Mouse (Mus musculus) neural tube, embryonic 13.5 days (tissue): ENCODE measurements around the gene Rab23. TPM values are rescaled to one million over a fixed set of nuclear protein-coding genes. Genes with fewer than 3 reads are reported as not detected.

Experiments
- ATAC-seq: fragments of 200-750 bp; cut with Nextera tagmentation; 2 replicates; pipeline ENCODE4 v1.8.0; 2017; ENCODE audit warnings: low read depth, mild to moderate bottlenecking, moderate TSS enrichment, moderate library complexity
- H3K27ac ChIP-seq: fragments of 300-500 bp; sonication (generic); replicated peaks from 2 replicates; pipeline ENCODE4 v1.5.1; 2015; ENCODE audit warnings: moderate library complexity, mild to moderate bottlenecking, inconsistent platforms
- H3K27me3 ChIP-seq: fragments of 300-500 bp; sonication (generic); 2 replicates; pipeline ENCODE4 v1.6.1; 2015; ENCODE audit warnings: mild to moderate bottlenecking, inconsistent platforms
- H3K36me3 ChIP-seq: fragments of 300-500 bp; sonication (generic); 2 replicates; pipeline ENCODE4 v1.6.1; 2015; ENCODE audit warnings: mild to moderate bottlenecking, inconsistent platforms
- H3K4me1 ChIP-seq: fragments of 300-500 bp; sonication (generic); replicated peaks from 2 replicates; pipeline ENCODE4 v1.6.1; 2015; ENCODE audit warnings: inconsistent platforms
- H3K4me2 ChIP-seq: fragments of 300-500 bp; sonication (generic); 2 replicates; pipeline ENCODE4 v1.6.1; 2015; ENCODE audit warnings: inconsistent platforms, mild to moderate bottlenecking, moderate library complexity
- H3K4me3 ChIP-seq: fragments of 300-500 bp; sonication (generic); 2 replicates; pipeline ENCODE4 v1.5.1; 2015; ENCODE audit warnings: mild to moderate bottlenecking, inconsistent platforms
- H3K9ac ChIP-seq: fragments of 300-500 bp; sonication (generic); 2 replicates; pipeline ENCODE4 v1.6.1; 2015; ENCODE audit warnings: moderate library complexity, mild to moderate bottlenecking, inconsistent platforms
- H3K9me3 ChIP-seq: fragments of 300-500 bp; sonication (generic); 2 replicates; pipeline ENCODE4 v1.6.1; 2016; ENCODE audit warnings: inconsistent platforms
- WGBS: fragments of 180-500 bp; shearing (Covaris S2); methylation state at CpG from one replicate; pipeline ENCODE4 v1.1.7; 2015; 5-methylcytosine and 5-hydroxymethylcytosine counted together
- polyA plus RNA-seq: library from polyadenylated mRNA; unstranded; fragments of >200 nt; fragmentation: Nextera tagmentation; extraction: Ambion mirVana; gene quantifications from 2 replicates; pipeline ENCODE4 v1.2.1, GENCODE M21; 2015

Gene Rab23
- polyA plus RNA-seq, 1 experiment from 2014 or later = 23.5 TPM

DNA sequence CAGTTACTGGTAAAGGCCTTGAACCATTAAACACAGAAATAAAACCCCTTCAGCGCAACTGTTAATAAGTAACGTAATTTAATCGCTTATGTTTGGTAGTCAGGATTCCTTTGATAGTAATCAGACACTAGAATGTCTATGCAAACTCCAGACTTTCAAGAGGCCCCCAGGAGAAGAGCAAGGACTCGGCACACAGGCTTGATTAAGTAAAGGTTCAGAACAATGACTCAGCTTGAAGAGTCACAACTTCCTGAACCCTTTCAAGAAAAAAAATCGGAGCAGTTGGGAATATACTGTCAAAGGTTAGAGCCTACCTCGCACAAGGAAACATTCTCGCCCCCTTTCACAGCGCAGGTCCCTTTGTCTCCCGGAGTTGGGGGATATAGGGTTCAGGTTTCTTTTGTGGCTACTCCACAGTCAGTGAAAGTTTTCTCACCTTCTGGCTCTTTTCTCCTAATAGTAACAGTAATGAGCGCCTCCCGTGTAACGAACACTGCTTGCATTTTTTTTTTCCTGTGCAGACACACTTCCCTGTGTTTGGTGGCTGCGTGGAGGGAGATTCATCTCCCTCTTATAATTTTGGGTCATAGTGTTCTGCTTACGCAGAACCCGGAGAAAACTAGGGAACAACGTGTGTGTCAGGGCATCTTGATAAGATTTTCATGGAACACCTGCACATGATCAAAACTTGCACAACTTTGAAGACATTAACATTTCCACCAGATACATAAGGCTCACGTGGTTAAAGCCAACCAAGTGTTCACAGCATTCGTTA is 36.8 kb downstream of the Rab23 start:
- H3K4me3 ChIP-seq = peak overlapping the region; percentile 67
- ATAC-seq = no peak
- H3K9ac ChIP-seq = no peak overlapping the region
- peaks cover 28% of the 10 kb centered on the region for H3K4me1 ChIP-seq
- no peak overlapping the region for H3K27ac ChIP-seq
- H3K27me3 ChIP-seq = peaks cover 6% of the 10 kb centered on the region; the same call in 1 of the 2 replicates
- 40% methylated on average over 18 of the region's 18 CpGs for WGBS
- peak overlapping the region; percentile 97 for H3K4me2 ChIP-seq
- no peaks in the 10 kb centered on the region for H3K9me3 ChIP-seq
- peaks cover 10% of the 10 kb centered on the region for H3K36me3 ChIP-seq

DNA sequence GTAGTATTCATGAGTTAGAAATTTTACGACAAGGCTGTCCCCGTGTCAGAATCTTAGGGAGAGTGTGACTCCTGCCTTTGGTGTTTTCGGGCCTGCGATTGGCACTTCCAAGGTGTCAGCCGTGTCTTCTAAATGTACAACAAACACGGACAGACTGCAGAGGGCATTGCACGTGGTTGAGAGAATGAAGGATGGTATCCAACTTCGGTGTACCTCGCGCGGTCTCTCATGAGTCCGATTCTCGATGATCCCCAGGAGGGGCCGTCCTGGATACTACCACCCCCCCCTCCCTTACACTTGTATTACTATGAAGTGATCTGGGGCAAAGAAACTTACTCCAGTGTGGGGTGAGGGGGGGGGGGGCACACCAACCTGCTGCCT is 37.3 kb downstream of the Rab23 start:
- H3K9ac ChIP-seq = peak overlapping the region; percentile 85
- H3K4me2 ChIP-seq = peak overlapping the region; percentile 97
- peaks cover 10% of the 10 kb centered on the region for H3K36me3 ChIP-seq
- WGBS = 12% methylated on average over 14 of the region's 14 CpGs
- no peaks in the 10 kb centered on the region for H3K9me3 ChIP-seq
- no peak overlapping the region; the same call in 1 of the 2 replicates for H3K27ac ChIP-seq
- H3K4me3 ChIP-seq = peak overlapping the region; percentile 67
- peak; percentile 48 for ATAC-seq
- H3K27me3 ChIP-seq = peaks cover 6% of the 10 kb centered on the region; the same call in 1 of the 2 replicates
- peaks cover 28% of the 10 kb centered on the region for H3K4me1 ChIP-seq

- peak within 1 kb of the TSS; percentile 67 for H3K4me3 ChIP-seq
- peak within 1 kb of the TSS; percentile 52; the same call in 1 of the 2 replicates for H3K27ac ChIP-seq
- WGBS = under 1% methylated on average over 58 of the region's 61 CpGs
Measured at GRCm38 (mm10) chr1:33757491-33758041, 37.9 kb downstream of the Rab23 start, which contains the start of gene Bag2. Gene Bag2 (minus strand): TSS chr1:33757795.

DNA sequence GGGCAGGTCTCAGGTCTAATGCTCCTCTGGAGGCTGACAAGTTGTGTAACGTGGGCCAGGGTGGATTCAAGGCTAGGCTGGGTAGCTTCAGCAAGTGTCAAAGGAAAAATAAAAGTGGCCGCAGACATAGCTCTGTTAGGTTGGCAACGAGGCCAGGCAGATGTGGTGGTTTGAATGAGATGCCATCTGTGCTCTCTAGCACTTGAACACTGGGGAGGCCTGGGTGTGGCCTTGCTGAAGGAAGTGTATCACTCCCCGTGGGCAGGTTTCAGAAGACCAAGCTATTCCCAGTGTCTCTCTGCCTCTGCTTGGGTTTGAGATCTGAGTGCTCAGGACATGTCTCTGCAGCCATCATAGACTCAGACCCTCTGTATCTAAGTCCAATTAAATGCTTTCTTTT is 38.8 kb downstream of the Rab23 start:
- Histone ChIP-seq H3K4me3 (no peak overlapping the region), H3K27me3 (peaks cover 6% of the 10 kb centered on the region; the same call in 1 of the 2 replicates), H3K4me2 (no peak overlapping the region), H3K9me3 (no peaks in the 10 kb centered on the region), H3K36me3 (peaks cover 10% of the 10 kb centered on the region), H3K4me1 (peaks cover 28% of the 10 kb centered on the region), H3K9ac (no peak overlapping the region), H3K27ac (no peak overlapping the region)
- 42% methylated on average over 4 of the region's 4 CpGs for WGBS
- ATAC-seq = no peak

More at GRCm38 (mm10) chr1:33757491-33758041, 37.9 kb downstream of the Rab23 start, which contains the start of gene Bag2:
- Histone ChIP-seq H3K4me2 (peak within 1 kb of the TSS; percentile 97), H3K9me3 (no peaks in the 10 kb centered on the region), H3K4me1 (peaks cover 28% of the 10 kb centered on the region), H3K27me3 (peaks cover 6% of the 10 kb centered on the region; the same call in 1 of the 2 replicates), H3K36me3 (peaks cover 10% of the 10 kb centered on the region), H3K9ac (peak within 1 kb of the TSS; percentile 85)
- peak; percentile 91 for ATAC-seq

- no peak for ATAC-seq
- no peak overlapping the region for H3K27ac ChIP-seq
Measured at GRCm38 (mm10) chr1:33763826-33764225, 44.1 kb downstream of the Rab23 start.

DNA sequence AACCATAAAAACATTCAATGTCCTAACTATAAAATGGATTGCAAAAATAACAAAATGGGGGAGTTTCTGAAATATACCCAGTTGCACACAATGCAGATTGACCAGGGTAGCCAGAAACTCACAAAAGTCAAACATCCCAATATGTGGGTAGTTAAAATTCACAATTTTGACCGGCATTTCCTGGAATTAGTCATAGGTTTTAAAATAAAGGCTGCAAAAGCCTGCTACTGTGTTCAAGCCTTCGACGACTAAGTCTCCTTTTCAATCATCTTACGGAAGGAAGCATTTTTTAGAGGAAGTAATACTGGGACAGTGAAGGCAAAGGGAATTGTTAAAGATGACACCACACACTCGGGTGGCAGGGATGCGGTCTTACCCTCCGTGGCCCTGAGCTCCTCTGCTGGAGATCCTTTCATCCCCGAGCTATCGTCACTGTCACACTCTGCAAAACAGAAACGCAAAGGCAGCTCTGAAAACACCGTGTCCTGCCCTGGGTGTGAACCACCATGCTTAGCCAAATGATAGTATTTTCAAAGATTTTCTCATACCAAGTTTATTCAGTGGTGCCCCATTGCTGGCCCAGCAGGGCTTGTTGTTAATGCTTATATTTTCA is 45.9 kb downstream of the Rab23 start:
- 91% methylated on average over 11 of the region's 11 CpGs for WGBS
- H3K4me1 ChIP-seq = no peaks in the 10 kb centered on the region
- no peak overlapping the region for H3K4me3 ChIP-seq
- no peaks in the 10 kb centered on the region for H3K27me3 ChIP-seq
- no peak overlapping the region for H3K9ac ChIP-seq
- peaks cover 34% of the 10 kb centered on the region for H3K36me3 ChIP-seq
- ATAC-seq = no peak
- no peak overlapping the region for H3K4me2 ChIP-seq
- H3K27ac ChIP-seq = no peak overlapping the region
- no peaks in the 10 kb centered on the region for H3K9me3 ChIP-seq

More at GRCm38 (mm10) chr1:33763826-33764225, 44.1 kb downstream of the Rab23 start:
- no peaks in the 10 kb centered on the region for H3K4me1 ChIP-seq
- WGBS = 75% methylated on average over 2 of the region's 2 CpGs
- no peak overlapping the region for H3K4me3 ChIP-seq
- H3K27me3 ChIP-seq = no peaks in the 10 kb centered on the region
- H3K9ac ChIP-seq = no peak overlapping the region
- no peak overlapping the region for H3K4me2 ChIP-seq
- H3K9me3 ChIP-seq = no peaks in the 10 kb centered on the region
- peaks cover 24% of the 10 kb centered on the region for H3K36me3 ChIP-seq

DNA sequence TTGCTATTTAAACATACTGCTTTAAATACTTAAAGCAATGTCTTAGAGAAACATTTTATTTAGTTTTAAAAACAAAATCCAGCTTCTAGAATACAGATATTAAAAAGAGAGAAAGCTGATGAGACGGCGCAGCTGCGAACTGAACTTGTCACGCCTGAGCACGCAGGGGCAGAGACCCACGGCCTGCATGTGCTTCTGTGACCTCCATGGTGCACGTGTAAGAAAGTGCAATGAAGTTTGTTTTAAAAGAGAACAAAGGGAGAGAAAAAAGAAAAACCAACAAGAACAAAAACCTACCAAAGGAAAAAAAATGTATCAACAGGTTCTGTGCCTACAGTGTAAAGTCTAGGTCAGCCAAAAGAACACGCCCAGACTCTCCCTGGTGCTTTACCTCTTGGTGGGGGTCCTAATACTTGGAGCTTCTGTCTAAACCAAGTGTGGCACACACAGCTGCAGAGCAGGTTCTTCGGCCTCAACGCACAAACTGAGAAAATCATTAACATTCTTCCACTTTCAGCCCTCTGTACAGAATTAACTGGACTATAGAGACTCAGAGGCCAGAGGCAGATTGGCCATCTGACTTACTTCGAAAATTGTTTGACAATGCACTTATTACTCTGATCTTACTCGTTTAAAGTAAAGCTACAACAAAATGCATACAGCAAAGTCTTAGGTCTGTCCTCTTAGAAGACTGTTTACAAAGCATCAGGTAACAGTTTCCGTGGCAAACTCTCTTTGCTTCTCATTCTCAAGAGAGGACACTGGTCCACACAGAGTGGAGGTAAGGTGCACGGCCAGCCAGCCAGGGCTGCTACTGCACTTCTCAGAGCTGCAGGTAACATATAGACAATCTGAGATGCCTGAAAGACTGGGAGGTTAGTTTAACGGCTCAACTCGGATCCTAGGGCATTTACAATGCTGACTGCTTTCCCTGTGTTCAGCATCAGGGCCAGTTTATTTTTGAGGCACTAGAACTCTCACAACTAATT is 47.1 kb downstream of the Rab23 start:
- 80% methylated on average over 16 of the region's 16 CpGs for WGBS
- ATAC-seq = no peak
- H3K36me3 ChIP-seq = peaks cover 41% of the 10 kb centered on the region

DNA sequence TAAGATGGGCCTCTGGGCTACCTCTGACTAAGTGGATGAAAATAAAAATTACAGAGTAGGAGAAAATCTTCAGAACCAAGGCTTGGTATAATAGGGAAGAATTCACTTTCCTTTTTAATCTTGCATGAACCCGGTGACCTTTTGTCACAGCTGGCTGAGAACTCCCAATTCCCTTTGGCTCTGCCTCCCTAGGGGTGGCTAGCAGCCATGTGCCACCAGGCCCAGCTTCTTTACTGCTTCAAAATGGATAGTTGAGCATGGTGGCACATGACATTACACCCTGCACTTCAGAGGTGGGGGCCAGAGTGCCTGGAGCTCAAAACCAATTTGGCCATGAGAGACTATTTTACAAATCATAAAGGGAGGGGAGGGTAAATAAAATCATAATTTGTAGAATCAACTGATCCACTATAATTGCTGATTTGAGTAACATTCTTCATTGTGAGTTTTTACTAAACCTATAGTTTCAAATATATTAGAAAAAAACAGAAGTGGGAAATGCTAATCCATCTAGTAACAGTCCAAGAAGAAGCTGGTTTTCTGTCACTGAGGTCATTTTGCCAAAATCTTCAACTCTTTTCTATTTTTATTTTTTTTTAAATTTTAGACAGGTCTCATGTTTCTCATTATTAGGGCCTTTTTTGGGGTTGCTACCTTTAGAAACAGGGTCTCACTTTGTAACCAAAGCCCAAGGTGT is 48.6 kb downstream of the Rab23 start:
- no peak overlapping the region for H3K9ac ChIP-seq
- H3K4me3 ChIP-seq = no peak overlapping the region
- H3K27ac ChIP-seq = no peak overlapping the region
- H3K4me1 ChIP-seq = no peaks in the 10 kb centered on the region
- WGBS = 93% methylated on average over 1 of the region's 1 CpGs
- no peaks in the 10 kb centered on the region for H3K27me3 ChIP-seq
- no peak for ATAC-seq
- H3K9me3 ChIP-seq = no peaks in the 10 kb centered on the region
- H3K36me3 ChIP-seq = peaks cover 50% of the 10 kb centered on the region
- H3K4me2 ChIP-seq = no peak overlapping the region

More for the DNA sequence above, 47.1 kb downstream of the Rab23 start:
- Histone ChIP-seq H3K9me3 (no peaks in the 10 kb centered on the region), H3K4me3 (no peak overlapping the region), H3K4me1 (no peaks in the 10 kb centered on the region), H3K27me3 (no peaks in the 10 kb centered on the region), H3K27ac (no peak overlapping the region), H3K4me2 (no peak overlapping the region), H3K9ac (no peak overlapping the region)

GRCm38 (mm10) chr1:33768827-33769226 is 49.1 kb downstream of the Rab23 start:
- Histone ChIP-seq H3K4me3 (no peak overlapping the region), H3K36me3 (peaks cover 53% of the 10 kb centered on the region), H3K4me2 (no peak overlapping the region), H3K27ac (no peak overlapping the region), H3K27me3 (no peaks in the 10 kb centered on the region), H3K9ac (no peak overlapping the region), H3K4me1 (no peaks in the 10 kb centered on the region), H3K9me3 (no peaks in the 10 kb centered on the region)
- no peak for ATAC-seq

- Histone ChIP-seq H3K4me2 (no peak overlapping the region), H3K9me3 (no peaks in the 10 kb centered on the region), H3K4me3 (no peak overlapping the region), H3K4me1 (no peaks in the 10 kb centered on the region), H3K9ac (no peak overlapping the region), H3K27me3 (no peaks in the 10 kb centered on the region), H3K36me3 (peaks cover 64% of the 10 kb centered on the region), H3K27ac (no peak overlapping the region)
- 93% methylated on average over 10 of the region's 10 CpGs for WGBS
- no peak for ATAC-seq
Measured at GRCm38 (mm10) chr1:33771621-33772020, 51.9 kb downstream of the Rab23 start.

DNA sequence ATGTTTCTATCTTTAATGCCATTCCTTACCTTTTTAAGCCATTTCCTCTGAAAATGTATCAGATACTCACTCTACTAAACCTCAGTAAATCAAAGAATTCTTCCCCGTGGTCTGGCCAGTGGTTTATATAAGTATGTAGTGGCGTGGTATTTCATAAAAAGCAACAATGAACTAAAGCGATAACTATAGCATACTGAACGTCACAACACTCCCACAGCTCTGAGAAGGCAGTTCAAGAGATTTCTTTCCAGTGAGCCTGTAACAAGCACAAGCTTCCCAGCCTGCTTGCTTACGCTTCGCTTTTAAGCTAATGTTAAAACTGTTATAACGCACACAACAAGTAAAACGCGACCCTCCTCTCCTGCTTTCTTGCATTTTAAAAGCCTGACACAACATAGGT is 52.4 kb downstream of the Rab23 start:
- Histone ChIP-seq H3K36me3 (peaks cover 68% of the 10 kb centered on the region), H3K4me3 (no peak overlapping the region), H3K4me2 (no peak overlapping the region), H3K9ac (no peak overlapping the region), H3K27me3 (no peaks in the 10 kb centered on the region), H3K9me3 (no peaks in the 10 kb centered on the region), H3K27ac (no peak overlapping the region), H3K4me1 (no peaks in the 10 kb centered on the region)
- 97% methylated on average over 9 of the region's 9 CpGs for WGBS
- no peak for ATAC-seq
